Mouse (Mus musculus) cerebellum, adult 8-10 months (tissue): Measurements from ENCODE around the gene Cald1.

Source experiments
- DNase-seq: peaks from one replicate; pipeline ENCODE4 v3.0.0; 2022

The Cald1 gene

DNA sequence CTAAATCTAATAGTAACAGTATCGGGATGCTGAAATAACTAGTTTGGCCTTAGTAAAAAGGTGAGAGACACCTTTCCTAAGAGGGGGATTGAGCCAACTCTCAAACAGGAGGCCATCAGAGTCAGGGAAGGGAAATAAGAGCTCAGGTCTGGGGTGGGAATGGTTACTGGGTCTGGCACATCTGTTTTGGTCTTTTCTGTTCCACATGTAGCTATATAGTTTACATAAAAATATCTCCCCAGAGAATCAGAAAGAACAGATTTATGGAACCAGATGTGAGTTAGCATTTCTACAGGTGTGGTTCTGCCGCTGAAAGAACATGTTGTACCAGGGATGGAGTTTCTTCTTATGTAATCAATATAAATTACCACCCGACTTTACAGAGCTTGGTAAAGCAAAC, 17.1 kb downstream of the Cald1 start:
- no peak for DNase-seq

- DNase-seq: no peak
These were observed 21.2 kb downstream of the Cald1 start for GRCm38 (mm10) chr6:34619494-34619893.

- no peak for DNase-seq
These were observed 21.9 kb downstream of the Cald1 start for GRCm38 (mm10) chr6:34620242-34620641.

DNA sequence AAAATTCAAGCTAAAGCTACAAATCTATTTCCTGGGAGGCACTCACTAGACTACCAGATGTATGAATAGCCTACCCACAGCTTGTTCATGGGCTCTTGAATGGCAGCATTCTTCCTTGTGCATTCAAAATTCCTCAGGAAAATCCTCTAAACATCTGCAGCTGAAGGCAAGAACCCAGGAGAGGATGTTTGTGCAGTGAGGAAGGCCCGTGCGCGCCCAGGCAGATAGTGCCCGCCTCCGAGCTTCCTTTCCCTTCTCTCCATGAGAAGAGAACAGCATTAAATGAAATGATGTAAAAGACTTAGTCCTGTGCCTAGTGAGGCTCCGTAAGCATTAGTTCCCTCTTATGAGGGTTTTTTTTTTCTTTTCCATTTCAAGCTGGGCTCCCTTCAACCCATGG, 24.6 kb downstream of the Cald1 start:
- no peak for DNase-seq

DNA sequence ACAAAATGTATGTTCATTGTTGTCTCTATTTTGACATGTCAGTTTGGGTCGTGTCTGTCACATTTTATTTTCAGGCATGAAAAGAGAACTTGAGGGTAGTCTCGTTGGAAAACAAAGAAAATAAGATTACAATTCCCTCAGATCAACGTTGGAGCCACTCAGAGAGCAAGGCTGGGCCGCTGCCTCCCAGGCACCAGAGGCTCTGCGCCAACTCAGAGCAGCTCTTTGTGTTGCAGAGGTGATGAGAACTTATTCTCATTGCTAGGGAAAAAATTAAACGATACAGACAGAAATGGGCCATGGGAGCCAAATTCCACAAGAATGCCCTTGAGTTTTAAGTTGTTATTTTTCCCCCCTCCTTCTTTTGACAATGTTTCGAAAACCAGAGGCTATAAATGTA, 25.0 kb downstream of the Cald1 start:
- DNase-seq: no peak

- DNase-seq: no peak
These were observed 26.2 kb downstream of the Cald1 start for GRCm38 (mm10) chr6:34624536-34624935.

GRCm38 (mm10) chr6:34626586-34627245, 28.4 kb downstream of the Cald1 start:
- no peak for DNase-seq

DNA sequence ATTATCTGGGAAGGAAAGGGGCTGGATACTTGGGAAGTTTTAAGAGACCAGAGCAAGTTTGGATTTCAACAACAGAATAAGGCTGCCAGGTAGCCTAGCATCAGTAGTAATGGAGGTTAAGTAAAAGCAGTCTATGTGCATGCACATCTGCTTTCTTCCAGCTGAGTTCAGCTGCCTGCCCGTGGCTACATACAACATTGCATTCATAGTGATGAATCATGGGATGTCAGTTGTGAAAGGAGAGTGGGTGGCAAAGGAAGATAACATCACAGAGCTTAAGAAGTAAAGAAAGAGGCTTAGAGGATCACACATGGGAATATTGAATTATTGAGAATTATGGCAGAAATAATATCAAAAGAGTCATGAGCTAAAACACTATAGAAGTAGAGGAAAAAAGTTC, 29.8 kb downstream of the Cald1 start:
- no peak for DNase-seq

- DNase-seq: no peak
These were observed 35.5 kb downstream of the Cald1 start for GRCm38 (mm10) chr6:34633776-34634175.

DNA sequence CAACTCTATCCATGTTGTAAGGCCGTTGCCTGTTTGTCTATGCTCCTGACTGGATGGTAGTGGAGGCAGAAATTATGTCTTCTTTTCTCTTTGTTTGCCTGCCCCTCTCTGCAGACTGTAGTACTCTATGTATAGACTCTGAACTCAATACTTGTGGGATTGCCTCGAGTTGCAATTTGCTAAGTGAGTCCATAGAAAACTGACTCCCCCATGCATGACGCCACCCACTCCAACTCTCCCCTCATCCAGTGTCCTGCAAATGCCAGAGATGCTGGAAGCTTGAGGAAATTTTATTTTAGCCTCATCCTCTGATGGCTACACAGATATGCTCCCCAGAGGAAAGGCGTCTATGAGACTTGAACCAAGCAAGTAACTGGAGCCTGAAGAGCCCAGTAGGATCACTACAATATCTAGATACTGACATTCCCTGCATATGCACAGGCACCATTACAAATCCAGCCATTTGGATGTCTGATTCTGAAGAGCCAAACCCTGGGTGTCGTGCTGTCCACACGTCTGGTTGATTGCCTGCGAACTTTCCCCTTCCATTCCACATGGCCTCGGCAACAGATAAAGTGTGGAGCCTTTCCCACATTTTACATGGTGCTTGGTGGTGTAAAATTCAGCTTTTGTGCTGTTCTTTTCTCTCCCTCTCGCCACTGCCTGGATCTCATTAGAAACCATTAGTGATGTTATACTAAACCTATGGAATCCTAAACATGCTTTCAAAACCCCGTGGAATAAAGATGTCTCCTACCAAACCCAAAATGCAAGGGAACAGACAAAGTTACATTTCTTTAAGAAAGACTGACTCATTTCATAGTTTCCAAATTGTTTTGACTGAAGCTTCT, 39.5 kb downstream of the Cald1 start:
- DNase-seq: no peak

- DNase-seq: no peak
These were observed 40.4 kb downstream of the Cald1 start for GRCm38 (mm10) chr6:34638667-34639066.

DNA sequence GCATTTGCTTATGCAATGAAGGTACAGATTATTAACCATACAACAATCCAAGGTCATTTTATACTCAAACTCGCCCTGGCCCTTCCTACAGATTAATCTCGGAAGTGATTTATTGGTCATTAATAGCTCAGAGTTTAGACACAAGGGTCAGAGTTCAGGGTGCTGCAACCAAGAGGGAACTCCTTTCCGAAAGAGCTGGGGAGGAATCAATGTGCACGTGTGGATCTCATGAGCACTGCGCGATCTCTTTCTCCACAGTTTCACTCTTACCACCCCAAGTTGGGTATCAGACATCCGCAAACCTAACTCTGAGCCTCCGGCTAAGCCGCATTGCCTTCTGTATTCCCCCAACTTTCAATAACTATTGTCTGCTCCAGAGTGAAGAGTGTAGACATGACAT, 41.9 kb downstream of the Cald1 start:
- no peak for DNase-seq

DNA sequence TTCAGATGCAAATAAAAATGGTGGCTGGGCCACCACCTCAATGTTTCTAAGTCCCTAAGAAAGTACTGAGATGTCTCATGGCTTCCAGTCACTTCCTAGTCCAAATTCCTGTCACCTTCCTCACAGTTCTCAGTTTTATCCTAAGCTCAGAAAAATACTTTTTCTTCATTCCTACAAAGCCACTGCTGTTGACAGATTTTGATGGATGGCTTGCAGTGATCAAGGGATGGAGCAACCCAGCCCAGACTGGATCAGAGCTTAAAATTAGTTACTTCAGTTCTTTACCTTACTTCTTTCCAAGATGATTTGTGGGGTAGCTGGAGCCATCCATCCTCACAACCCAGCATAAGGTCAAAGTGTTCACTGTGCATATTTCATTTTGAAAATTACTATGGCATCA, 42.8 kb downstream of the Cald1 start:
- DNase-seq: no peak

DNA sequence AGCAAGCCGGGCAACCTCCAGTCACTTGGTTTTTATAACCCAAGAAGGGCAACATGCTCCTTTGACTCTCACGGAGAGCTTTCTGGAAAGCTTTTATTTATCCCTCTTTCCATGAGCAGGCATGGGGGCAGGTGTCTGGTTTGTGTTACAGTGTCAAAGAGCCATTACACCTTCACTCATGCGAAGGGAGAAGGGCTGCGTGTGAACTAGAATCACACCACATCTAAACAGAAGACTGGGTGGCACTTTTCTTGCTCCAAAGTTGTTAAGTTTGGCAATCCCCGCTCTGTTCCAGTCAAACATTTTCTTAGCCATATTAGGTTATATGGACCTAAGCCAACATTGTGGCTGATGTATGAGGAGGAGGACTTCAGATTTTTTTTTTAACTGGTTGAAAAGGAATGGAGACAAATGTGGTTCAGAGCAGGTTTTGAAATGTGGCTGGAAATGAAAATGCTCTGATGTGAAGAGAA, 43.8 kb downstream of the Cald1 start:
- no peak for DNase-seq

GRCm38 (mm10) chr6:34648017-34648787, 49.9 kb downstream of the Cald1 start:
- no peak for DNase-seq

DNA sequence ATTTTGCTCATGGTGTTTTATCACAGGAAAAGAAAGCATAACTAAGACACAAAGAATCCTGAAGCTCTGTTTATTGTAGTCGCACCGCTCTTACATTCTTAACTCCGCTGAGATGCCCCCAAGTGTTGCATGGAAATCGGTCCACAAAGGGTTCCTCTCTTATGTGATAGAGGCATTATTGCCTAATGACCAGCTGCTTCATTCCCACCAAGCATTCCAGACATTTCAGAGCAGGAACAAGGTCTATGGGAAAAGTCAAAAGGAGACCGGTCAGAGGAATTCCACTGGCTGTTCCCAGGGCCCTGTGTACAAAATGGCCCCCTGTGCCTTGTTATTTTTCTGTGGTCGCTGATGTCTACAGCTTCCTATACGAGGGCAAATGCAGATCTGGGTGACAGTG, 53.0 kb downstream of the Cald1 start:
- DNase-seq: no peak

GRCm38 (mm10) chr6:34655719-34656118, 57.4 kb downstream of the Cald1 start:
- no peak for DNase-seq

GRCm38 (mm10) chr6:34658791-34659190, 60.5 kb downstream of the Cald1 start:
- DNase-seq: no peak

GRCm38 (mm10) chr6:34660724-34661123, 62.4 kb downstream of the Cald1 start:
- DNase-seq: peak; percentile 7

DNA sequence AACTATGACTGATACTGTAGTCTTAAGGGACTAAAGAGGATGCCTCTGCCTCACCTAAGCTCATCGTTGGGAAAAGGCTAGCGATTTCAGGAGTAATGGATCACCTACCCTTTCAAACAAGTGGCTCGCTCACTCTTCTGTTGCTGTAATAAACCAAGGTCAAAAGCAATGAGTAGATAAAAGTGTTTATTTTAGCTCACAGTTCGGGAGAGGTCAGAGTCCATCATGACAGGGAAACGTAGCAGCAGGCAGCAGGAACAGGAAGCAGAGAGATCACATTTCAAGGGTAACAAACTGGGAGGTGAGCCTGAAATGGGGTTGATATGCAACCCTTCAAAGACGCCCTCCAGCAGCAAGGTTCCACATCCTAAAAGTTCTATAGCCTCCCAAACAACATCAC, 64.3 kb downstream of the Cald1 start:
- DNase-seq: no peak

GRCm38 (mm10) chr6:34664291-34664690, 66.0 kb downstream of the Cald1 start:
- DNase-seq: no peak

DNA sequence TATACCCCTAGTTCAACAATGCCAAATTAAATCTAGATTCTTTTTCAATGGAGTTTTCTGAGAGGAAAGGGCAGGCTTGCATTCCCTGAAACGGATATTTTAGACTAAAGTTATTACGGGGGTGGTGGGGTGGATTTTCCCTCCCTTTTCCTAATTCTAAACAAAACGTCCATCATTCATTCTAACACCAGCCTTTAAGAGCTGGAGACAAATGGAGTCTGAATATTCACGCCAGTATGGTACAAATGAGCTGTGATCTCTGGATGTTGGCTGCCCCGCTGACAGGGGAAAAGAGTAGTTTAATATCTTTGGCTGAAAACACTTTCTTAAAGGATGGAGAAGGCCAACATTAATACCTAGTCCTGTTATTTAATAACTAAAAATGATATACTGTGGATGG, 66.4 kb downstream of the Cald1 start:
- no peak for DNase-seq

DNA sequence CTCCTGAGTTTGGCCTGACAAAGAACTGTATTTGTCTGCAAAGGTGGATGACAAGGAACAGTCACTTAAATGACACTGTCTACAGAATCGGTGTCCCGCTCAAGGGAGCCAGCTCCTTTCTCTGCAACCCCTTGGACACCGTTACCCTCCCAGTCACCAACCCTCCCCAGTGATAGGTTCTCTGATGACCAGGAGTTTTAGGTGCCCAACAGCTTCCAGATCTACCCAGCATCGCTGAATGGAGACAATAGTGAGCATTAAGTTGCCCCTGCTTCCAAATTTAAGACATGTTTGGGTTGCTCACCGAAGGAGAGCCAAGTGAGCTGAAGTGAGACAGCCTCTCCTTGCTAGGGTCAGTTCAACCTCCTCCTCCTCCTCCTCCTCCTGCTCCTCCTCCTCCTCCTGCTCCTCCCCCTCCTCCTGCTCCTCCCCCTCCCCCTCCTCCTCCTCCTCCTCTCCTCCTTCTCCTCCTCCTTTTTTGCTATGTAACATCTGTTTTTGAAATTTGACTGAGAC, 70.5 kb downstream of the Cald1 start:
- no peak for DNase-seq
